Mouse (Mus musculus) heart, embryonic 15.5 days (tissue): ENCODE measurements around the gene Prlh. TPM values are rescaled to one million over a fixed set of nuclear protein-coding genes. Genes with fewer than 3 reads are reported as not detected.
A peak's percentile ranks its signal among the peaks of the same experiment; 100 is the strongest.

Source experiments
- ATAC-seq: fragments of 200-750 bp; cut with Nextera tagmentation; replicated peaks from 2 replicates; pipeline ENCODE4 v1.8.0; 2017; ENCODE audit warnings: low read depth, moderate TSS enrichment; ENCODE audit not compliant: insufficient number of reproducible peaks, insufficient read depth, low FRiP score
- H3K27ac ChIP-seq: fragments of 300-500 bp; sonication (generic); 2 replicates; pipeline ENCODE4 v1.5.1; 2015; ENCODE audit warnings: mild to moderate bottlenecking, inconsistent platforms
- H3K27me3 ChIP-seq: fragments of 300-500 bp; sonication (generic); 2 replicates; pipeline ENCODE4 v1.6.1; 2015; ENCODE audit warnings: inconsistent platforms
- H3K36me3 ChIP-seq: fragments of 300-500 bp; sonication (generic); 2 replicates; pipeline ENCODE4 v1.6.1; 2015; ENCODE audit warnings: mild to moderate bottlenecking, inconsistent platforms
- H3K4me1 ChIP-seq: fragments of 300-500 bp; sonication (generic); replicated peaks from 2 replicates; pipeline ENCODE4 v1.6.1; 2015; ENCODE audit warnings: inconsistent platforms
- H3K4me2 ChIP-seq: fragments of 300-500 bp; sonication (generic); 2 replicates; pipeline ENCODE4 v1.6.1; 2015; ENCODE audit warnings: inconsistent platforms, mild to moderate bottlenecking, moderate library complexity
- H3K4me3 ChIP-seq: fragments of 300-500 bp; sonication (generic); 2 replicates; pipeline ENCODE4 v1.5.1; 2015; ENCODE audit warnings: mild to moderate bottlenecking, inconsistent platforms
- H3K9ac ChIP-seq: fragments of 300-500 bp; sonication (generic); 2 replicates; pipeline ENCODE4 v1.6.1; 2015; ENCODE audit warnings: mild to moderate bottlenecking, inconsistent platforms
- H3K9me3 ChIP-seq: fragments of 300-500 bp; sonication (generic); replicated peaks from 2 replicates; pipeline ENCODE4 v1.6.1; 2016; ENCODE audit warnings: inconsistent platforms
- WGBS: fragments of 180-500 bp; shearing (Covaris S2); methylation state at CpG from one replicate; pipeline ENCODE4 v1.1.7; 2015; ENCODE audit warnings: mixed read lengths; 5-methylcytosine and 5-hydroxymethylcytosine counted together
- polyA plus RNA-seq: library from polyadenylated mRNA; unstranded; fragments of >200 nt; fragmentation: Nextera tagmentation; extraction: Ambion mirVana; gene quantifications from 2 replicates; pipeline ENCODE4 v1.2.1, GENCODE M21; 2015

The Prlh gene
- polyA plus RNA-seq, 1 experiment from 2014 or later: not detected

DNA sequence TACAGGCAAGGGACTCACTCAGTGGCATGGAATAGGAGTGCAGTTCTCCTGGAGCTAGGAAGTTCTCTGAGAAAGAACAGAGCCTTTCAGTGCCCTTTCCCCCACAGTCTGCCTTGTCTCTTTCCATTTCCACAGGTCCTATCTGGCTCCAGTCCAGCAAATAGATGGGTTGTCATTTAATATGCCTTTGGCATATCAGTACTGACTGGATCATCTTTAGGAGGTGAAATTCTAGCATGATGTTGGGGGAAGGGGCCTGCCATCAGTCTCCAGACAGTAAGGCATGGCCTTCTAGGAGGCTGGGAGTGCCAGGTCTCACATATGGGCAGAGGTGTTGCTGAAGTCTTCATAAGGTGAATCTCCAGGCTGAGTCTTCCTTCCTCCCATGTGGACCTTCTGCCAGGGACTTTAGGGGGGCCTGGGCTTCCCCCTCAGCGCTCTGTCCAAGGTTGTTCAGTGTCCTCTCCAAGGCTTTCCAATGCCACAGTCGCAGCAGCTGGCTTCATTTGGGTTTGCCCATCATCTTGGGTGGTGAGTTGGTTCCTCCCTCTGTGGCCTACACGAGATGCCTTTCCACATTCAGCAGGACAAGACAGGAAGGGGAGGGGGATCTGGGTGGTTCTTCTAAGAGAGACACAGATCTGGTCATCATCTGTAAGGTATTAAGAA is 49.1 kb downstream of the Prlh start:
- H3K4me3 ChIP-seq: 0 out of 2 replicates have a peak overlapping the region, but pooled peaks have one; percentile 90
- peak overlapping the region; percentile 55; the same call in 1 of the 2 replicates for H3K9ac ChIP-seq
- H3K27ac ChIP-seq: peak overlapping the region; percentile 92
- no peaks in the 10 kb centered on the region for H3K27me3 ChIP-seq
- no peaks in the 10 kb centered on the region for H3K9me3 ChIP-seq
- ATAC-seq: no peak
- no peaks in the 10 kb centered on the region for H3K36me3 ChIP-seq
- H3K4me1 ChIP-seq: peaks cover 68% of the 10 kb centered on the region
- H3K4me2 ChIP-seq: peak overlapping the region; percentile 76
- 60% methylated on average over 3 of the region's 3 CpGs for WGBS

DNA sequence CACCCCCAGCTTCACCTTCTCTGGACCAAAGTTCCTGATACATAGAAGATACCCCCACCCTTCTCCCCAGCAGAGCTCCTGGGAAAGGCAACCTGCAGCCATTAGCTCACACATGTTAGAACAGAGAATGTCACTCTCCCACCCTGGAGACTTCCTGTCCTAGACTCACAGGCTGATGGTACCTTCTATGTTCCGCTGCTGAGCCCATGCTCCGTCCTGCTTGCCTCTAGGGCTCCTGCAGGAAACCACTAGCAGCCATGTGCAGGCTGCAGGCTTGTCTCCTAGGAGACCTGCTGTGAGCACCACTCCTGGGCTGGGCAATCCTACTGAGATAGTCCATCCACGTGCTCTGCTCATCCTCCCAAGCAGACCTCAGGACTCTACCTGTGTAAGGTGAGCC is 49.7 kb downstream of the Prlh start:
- H3K4me2 ChIP-seq: 0 out of 2 replicates have a peak overlapping the region, but pooled peaks have one; percentile 76
- H3K27ac ChIP-seq: peak overlapping the region; percentile 92
- H3K36me3 ChIP-seq: no peaks in the 10 kb centered on the region
- 59% methylated on average over 3 of the region's 3 CpGs for WGBS
- no peak overlapping the region for H3K9ac ChIP-seq
- H3K27me3 ChIP-seq: no peaks in the 10 kb centered on the region
- ATAC-seq: no peak
- H3K4me3 ChIP-seq: no peak overlapping the region
- H3K9me3 ChIP-seq: no peaks in the 10 kb centered on the region
- H3K4me1 ChIP-seq: peaks cover 62% of the 10 kb centered on the region

Other genes with a start within 250 kb of the Prlh start
- gene Col6a3, start 109.1 kb upstream of the Prlh start, polyA plus RNA-seq: 24.6 and 40.1 TPM in 2 replicates
- gene Mlph, start 38.0 kb upstream of the Prlh start, polyA plus RNA-seq: 0.42 and 0.44 TPM in 2 replicates
- gene Rab17, start 16.6 kb downstream of the Prlh start, polyA plus RNA-seq: 2.9 and 3.0 TPM in 2 replicates
- gene Lrrfip1, start 45.6 kb downstream of the Prlh start, polyA plus RNA-seq: 136 and 149 TPM in 2 replicates
- gene Rbm44, start 192.0 kb downstream of the Prlh start, polyA plus RNA-seq: 3.3 and 4.0 TPM in 2 replicates
- gene Ramp1, start 226.7 kb downstream of the Prlh start, polyA plus RNA-seq: 46.1 and 50.6 TPM in 2 replicates